Mouse (Mus musculus): ENCODE measurements around the gene Fbxw4.

DNA sequence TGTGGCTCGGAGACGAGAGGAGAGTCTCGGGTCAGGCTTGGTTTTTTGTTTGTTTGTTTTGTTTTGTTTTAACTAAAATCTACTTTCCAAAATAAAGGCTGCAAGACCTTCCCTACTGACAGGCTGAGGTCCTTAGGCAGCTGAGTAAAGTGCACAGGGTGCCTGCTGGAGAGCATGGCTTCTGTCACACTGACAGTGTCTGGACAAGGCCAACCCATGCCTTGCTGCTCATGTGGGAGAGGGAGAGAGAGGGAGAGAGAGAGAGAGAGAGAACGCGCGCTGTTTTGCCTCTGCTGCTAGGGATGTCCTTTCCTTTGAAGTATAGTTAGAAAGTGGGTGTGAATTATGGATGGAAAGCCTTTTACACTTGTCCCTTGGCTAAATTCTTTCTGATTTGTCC lies 128.6 kb downstream of the Fbxw4 start:
- TF ChIP-seq CTCF (IDR thresholded peaks at IDR 0.05; ENCODE audit: low read depth, low read length) (no peak), POLR2A (IDR thresholded peaks at IDR 0.05; ENCODE audit: extremely low read depth, insufficient read depth, low read length) (no peak)

Data from liver, adult 2 months (tissue).